Mouse (Mus musculus) 416B (cell line): ENCODE results near the gene Lhx8.
A peak's percentile ranks its signal among the peaks of the same experiment; 100 is the strongest.

ENCODE experiments used
- DNase-seq: peaks from one replicate; pipeline ENCODE4 v3.0.0; 2011; ENCODE audit warnings: low read depth

Gene Lhx8

GRCm38 (mm10) chr3:154321921-154322574, 8.4 kb downstream of the Lhx8 start:
- DNase-seq, result no peak

GRCm38 (mm10) chr3:154317651-154318248, 12.7 kb downstream of the Lhx8 start:
- DNase-seq, result no peak

- no peak for DNase-seq
Measured at GRCm38 (mm10) chr3:154305163-154305884, 25.1 kb downstream of the Lhx8 start.

GRCm38 (mm10) chr3:154301102-154301501, 29.4 kb downstream of the Lhx8 start:
- peak; percentile 16 for DNase-seq

GRCm38 (mm10) chr3:154300006-154300405, 30.5 kb downstream of the Lhx8 start:
- DNase-seq, result no peak

- DNase-seq, result no peak
Measured at GRCm38 (mm10) chr3:154298490-154298889, 32.0 kb downstream of the Lhx8 start.

- no peak for DNase-seq
Measured at GRCm38 (mm10) chr3:154297499-154297898, 33.0 kb downstream of the Lhx8 start.

GRCm38 (mm10) chr3:154294924-154295834, 35.3 kb downstream of the Lhx8 start:
- DNase-seq, result no peak

GRCm38 (mm10) chr3:154293839-154294490, 36.5 kb downstream of the Lhx8 start:
- no peak for DNase-seq

GRCm38 (mm10) chr3:154292126-154292525, 38.3 kb downstream of the Lhx8 start:
- DNase-seq, result no peak

GRCm38 (mm10) chr3:154290351-154290750, 40.1 kb downstream of the Lhx8 start:
- no peak for DNase-seq

GRCm38 (mm10) chr3:154288429-154289069, 41.9 kb downstream of the Lhx8 start:
- no peak for DNase-seq

GRCm38 (mm10) chr3:154287217-154287616, 43.2 kb downstream of the Lhx8 start:
- no peak for DNase-seq

GRCm38 (mm10) chr3:154285351-154285750, 45.1 kb downstream of the Lhx8 start:
- DNase-seq, result no peak

- DNase-seq, result no peak
Measured at GRCm38 (mm10) chr3:154284260-154284659, 46.2 kb downstream of the Lhx8 start.

- DNase-seq, result no peak
Measured at GRCm38 (mm10) chr3:154274681-154275080, 55.8 kb downstream of the Lhx8 start.

GRCm38 (mm10) chr3:154269757-154270366, 60.6 kb downstream of the Lhx8 start:
- DNase-seq, result peak; percentile 52

GRCm38 (mm10) chr3:154268313-154268712, 62.1 kb downstream of the Lhx8 start:
- DNase-seq, result no peak

GRCm38 (mm10) chr3:154257312-154257711, 73.1 kb downstream of the Lhx8 start:
- no peak for DNase-seq
